In the genomic region with DNA sequence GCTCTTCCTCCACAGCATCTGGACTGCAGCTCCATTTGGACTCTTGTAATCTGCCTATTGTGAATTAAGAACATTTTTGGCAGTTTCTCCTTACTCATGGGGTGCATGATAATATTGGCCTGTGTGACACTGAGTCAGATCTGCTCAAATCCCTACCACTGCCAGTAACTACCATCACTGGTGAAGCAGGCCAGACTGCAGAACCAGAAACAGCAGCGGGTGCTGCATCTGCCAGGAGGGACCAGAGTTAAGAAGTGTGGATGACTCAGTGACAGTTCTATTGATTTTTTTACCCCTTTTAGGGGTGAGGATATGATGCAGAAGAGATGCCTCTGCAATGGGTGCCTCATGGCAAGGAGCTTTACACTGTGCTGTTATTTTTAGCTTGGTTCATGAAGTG, we compare ENCODE assay signal across 12 mouse cellular contexts.
DNase-seq lines count a peak whose midpoint lies in the region; ATAC-seq lines count a peak whose summit lies in the region.
"Had no signal": no experiment of that assay in that cellular context is flagged by ENCODE, and none has a peak within 500 bp of the region (broad histone marks: within the 10 kb centered on the region; RNA-seq: fewer than 3 reads in every experiment).

No protein-coding gene starts in this region.

- H3K9ac ChIP-seq in forebrain, embryonic 13.5 days = no peak overlapping the region
- H3K9ac ChIP-seq in forebrain, embryonic 12.5 days = no peak overlapping the region
- H3K9ac ChIP-seq in kidney, embryonic 15.5 days = no peak overlapping the region
- H3K9ac ChIP-seq: intestine, embryonic 15.5 days; liver, embryonic 13.5 days had no signal

- DNase-seq in 3T3-L1 (ENCODE audit: low read depth, low spot score) = peak; percentile 58
- peak; percentile 44 for DNase-seq in frontal cortex, postnatal 36 days (ENCODE audit: low spot score in 2 of 2)
- DNase-seq in left cerebral cortex, adult 18-20 months (ENCODE audit: low spot score in 2 of 2) = peak; percentile 25 to 26
- no peak for DNase-seq in kidney, adult 18-20 months
- DNase-seq in adrenal gland, postnatal 14 days = no peak
- DNase-seq: liver, embryonic 13.5 days had no signal

- H3K36me3 ChIP-seq in forebrain, embryonic 13.5 days (ENCODE audit: poor library complexity, severe bottlenecking) = no peaks in the 10 kb centered on the region
- no peaks in the 10 kb centered on the region for H3K36me3 ChIP-seq in forebrain, embryonic 12.5 days (replicated peaks)
- no peaks in the 10 kb centered on the region for H3K36me3 ChIP-seq in kidney, embryonic 15.5 days
- H3K36me3 ChIP-seq: intestine, embryonic 15.5 days; liver, embryonic 13.5 days had no signal

- no peaks in the 10 kb centered on the region for H3K9me3 ChIP-seq in forebrain, embryonic 13.5 days (replicated peaks)
- no peaks in the 10 kb centered on the region for H3K9me3 ChIP-seq in forebrain, embryonic 12.5 days
- H3K9me3 ChIP-seq in kidney, embryonic 15.5 days (replicated peaks) = no peaks in the 10 kb centered on the region
- H3K9me3 ChIP-seq: intestine, embryonic 15.5 days; liver, embryonic 13.5 days had no signal

- H3K4me1 ChIP-seq in forebrain, embryonic 13.5 days = peaks cover 18% of the 10 kb centered on the region
- peaks cover 15% of the 10 kb centered on the region for H3K4me1 ChIP-seq in forebrain, embryonic 12.5 days
- peaks cover 6% of the 10 kb centered on the region; the same call in 1 of the 2 replicates for H3K4me1 ChIP-seq in kidney, embryonic 15.5 days
- H3K4me1 ChIP-seq: intestine, embryonic 15.5 days; liver, embryonic 13.5 days had no signal

- no peak overlapping the region for H3K4me2 ChIP-seq in forebrain, embryonic 13.5 days
- no peak overlapping the region for H3K4me2 ChIP-seq in forebrain, embryonic 12.5 days
- H3K4me2 ChIP-seq in kidney, embryonic 15.5 days = no peak overlapping the region
- H3K4me2 ChIP-seq: intestine, embryonic 15.5 days; liver, embryonic 13.5 days had no signal

- no peaks in the 10 kb centered on the region for H3K27me3 ChIP-seq in forebrain, embryonic 13.5 days
- no peaks in the 10 kb centered on the region for H3K27me3 ChIP-seq in forebrain, embryonic 12.5 days
- H3K27me3 ChIP-seq in kidney, embryonic 15.5 days = no peaks in the 10 kb centered on the region
- H3K27me3 ChIP-seq: CH12.LX; intestine, embryonic 15.5 days; liver, embryonic 13.5 days had no signal

- no peak overlapping the region for H3K27ac ChIP-seq in forebrain, embryonic 13.5 days
- H3K27ac ChIP-seq in forebrain, embryonic 12.5 days = no peak overlapping the region
- H3K27ac ChIP-seq in kidney, embryonic 15.5 days = no peak overlapping the region
- H3K27ac ChIP-seq: intestine, embryonic 15.5 days; liver, embryonic 13.5 days had no signal

- no peak overlapping the region for H3K4me3 ChIP-seq in forebrain, embryonic 13.5 days
- no peak overlapping the region for H3K4me3 ChIP-seq in forebrain, embryonic 12.5 days (replicated peaks)
- H3K4me3 ChIP-seq in kidney, embryonic 15.5 days (replicated peaks) = no peak overlapping the region
- H3K4me3 ChIP-seq: intestine, embryonic 15.5 days; liver, embryonic 13.5 days had no signal

- ATAC-seq in forebrain, embryonic 13.5 days = 0 out of 2 replicates have a peak, but pooled peaks have one; percentile 27
- no peak for ATAC-seq in forebrain, embryonic 12.5 days (ENCODE audit: low FRiP score)
- ATAC-seq in kidney, embryonic 15.5 days (replicated peaks; ENCODE audit: low FRiP score) = no peak
- ATAC-seq: activated CD4-positive, CD25-positive, alpha-beta regulatory T cell, adult 4 months; intestine, embryonic 15.5 days had no signal

- 42% methylated on average over 1 of the region's 1 CpGs for WGBS in forebrain, embryonic 13.5 days
- 56% methylated on average over 1 of the region's 1 CpGs for WGBS in forebrain, embryonic 12.5 days
- WGBS in kidney, embryonic 15.5 days = 79% methylated on average over 1 of the region's 1 CpGs

Comparison
In these comparisons a context has a peak if more than half of its experiments do, and no peak if none do; other contexts are left out.
1. DNase-seq: peak in 3T3-L1 (single experiment), frontal cortex, postnatal 36 days (2 of 2) and left cerebral cortex, adult 18-20 months (2 of 2); none in kidney, adult 18-20 months (single experiment) and adrenal gland, postnatal 14 days (single experiment).